Mouse (Mus musculus): ENCODE results near the gene Nova2. TPM values are rescaled to one million over a fixed set of nuclear protein-coding genes. Genes with fewer than 3 reads are reported as not detected.
A peak's percentile ranks its signal among the peaks of the same experiment; 100 is the strongest.

Nova2 gene
- total RNA-seq, 2 experiments from 2014 or later: 3.8 to 5.1 TPM

DNA sequence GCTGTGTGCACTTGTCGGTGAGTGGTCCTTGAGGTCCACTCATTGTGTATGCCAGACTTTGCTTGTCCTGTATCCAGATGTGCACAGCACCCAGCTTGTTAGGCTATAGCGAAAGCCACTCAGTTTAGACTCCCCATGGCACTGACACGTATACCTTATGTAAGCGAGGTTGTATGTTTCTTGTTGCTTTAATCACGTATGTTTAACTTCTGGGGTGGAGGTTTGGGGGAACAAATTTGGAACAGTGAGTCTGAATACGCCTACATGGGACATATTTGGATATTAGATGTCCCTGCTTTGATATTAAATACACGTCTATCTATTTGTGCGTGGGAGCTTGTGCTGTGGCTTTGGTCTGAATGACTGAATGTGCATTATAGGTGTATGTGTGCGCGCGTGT lies 2.4 kb upstream of the Nova2 start:
- DNase-seq (ENCODE audit: low spot score in 2 of 2): no peak

DNA sequence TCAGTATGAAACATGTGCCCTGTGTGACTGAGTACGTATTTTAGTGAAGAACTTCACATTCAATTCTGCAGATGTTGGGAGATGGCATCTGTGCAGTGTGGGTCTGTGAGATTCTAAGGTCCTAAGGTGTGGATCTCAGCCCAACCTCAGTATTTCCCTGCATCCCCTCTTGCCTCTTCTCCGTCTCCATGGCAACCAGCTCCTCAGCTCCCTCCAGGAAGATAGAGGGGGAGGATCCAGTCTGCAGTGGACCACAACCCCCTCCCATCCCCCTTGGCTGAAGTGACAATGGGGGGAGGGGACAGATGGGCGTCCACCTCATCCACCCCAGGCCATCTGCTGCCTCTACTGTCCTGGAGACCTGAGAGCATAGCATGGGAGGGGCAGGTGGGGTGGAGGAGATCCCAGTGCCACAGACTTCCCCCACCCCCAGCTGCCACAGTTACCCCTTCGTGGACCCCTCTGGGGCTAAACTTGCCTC lies 1.9 kb upstream of the Nova2 start:
- DNase-seq (ENCODE audit: low spot score in 2 of 2): no peak

GRCm38 (mm10) chr7:18924321-18924720 lies 1.4 kb upstream of the Nova2 start:
- DNase-seq (ENCODE audit: low spot score in 2 of 2): no peak

DNA sequence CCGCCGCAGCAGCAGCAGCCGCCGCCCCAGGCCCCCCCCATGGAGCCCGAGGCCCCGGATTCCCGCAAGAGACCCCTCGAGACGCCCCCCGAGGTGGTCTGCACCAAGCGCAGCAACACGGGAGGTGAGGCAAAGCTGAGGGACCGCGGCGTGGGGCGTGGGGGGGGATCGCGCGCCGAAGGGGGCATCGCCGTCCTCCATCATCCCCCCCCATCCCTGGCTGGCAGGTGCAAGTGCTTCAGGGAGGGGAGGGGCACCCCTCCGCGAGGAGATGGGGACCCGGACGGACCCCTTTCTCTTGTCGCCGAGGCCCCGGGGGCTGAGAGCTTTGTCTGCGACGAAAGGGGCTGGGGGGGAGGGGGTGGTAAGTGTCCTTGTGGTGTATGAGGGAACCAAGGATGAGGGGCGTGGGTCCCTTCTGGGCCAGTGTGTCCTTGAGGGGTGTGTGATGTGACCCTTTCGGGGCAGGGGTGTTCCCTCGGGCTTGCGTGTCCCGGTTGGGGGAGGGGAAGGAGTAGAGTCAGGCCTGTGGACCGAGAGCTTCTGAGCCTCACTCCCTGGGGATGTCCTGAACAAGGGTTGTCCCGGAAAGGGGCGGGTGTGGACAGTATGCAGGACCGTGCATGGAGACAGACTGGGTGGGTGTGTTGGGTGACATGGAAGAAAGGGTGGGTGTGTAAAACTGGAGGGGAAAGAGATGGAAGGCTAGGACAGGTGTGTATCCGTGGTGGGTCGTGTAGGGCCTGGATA lies 528 bp downstream of the Nova2 start:
- DNase-seq (ENCODE audit: low spot score in 2 of 2): peak; percentile 28 to 44

GRCm38 (mm10) chr7:18926911-18927310 lies 1.2 kb downstream of the Nova2 start:
- no peak for DNase-seq (ENCODE audit: low spot score in 2 of 2)

DNA sequence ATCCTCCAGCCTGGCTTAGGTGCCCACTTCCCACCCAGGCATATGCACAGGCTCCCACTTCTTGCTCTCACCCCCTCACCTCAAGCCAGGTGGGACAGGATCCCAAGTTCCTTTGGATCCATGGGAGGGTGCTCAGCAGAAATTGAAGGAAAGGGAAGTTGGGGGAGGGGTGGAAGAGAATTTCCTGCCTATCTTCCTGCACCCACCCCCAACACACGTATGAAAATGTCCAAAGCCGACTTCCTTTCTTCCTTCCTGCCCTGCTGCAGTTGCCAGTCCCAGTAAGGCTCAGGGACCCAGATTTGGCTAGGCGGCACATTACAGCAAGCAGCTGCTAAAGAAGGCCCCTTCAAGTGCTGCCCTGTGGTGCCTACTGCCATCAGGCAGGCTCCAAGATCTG lies 2.1 kb downstream of the Nova2 start:
- no peak for DNase-seq (ENCODE audit: low spot score in 2 of 2)

DNA sequence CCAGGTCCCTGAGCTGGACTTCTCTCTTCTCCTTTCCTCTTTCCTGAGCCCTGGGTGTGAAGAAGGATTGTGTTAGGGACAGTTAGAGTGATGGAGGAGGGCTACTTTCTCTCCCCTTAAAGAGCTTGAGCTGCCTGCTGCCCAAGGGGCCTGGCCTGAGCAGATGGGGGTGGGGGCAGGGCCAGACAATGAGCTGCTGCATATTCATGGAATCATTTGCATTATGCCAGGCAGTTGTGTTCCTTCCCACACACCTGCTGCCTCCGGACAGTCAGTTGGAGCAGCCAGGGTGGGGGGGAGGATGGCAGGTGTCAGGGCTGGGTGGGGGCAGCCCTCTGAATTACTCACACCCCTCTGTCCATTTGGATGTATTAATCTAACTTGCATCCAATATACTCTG lies 16.7 kb downstream of the Nova2 start:
- DNase-seq (ENCODE audit: low spot score in 2 of 2): no peak

GRCm38 (mm10) chr7:18942815-18943214 lies 17.1 kb downstream of the Nova2 start:
- no peak for DNase-seq (ENCODE audit: low spot score in 2 of 2)

GRCm38 (mm10) chr7:18948151-18948550 lies 22.5 kb downstream of the Nova2 start:
- DNase-seq (ENCODE audit: low spot score in 2 of 2): no peak

- DNase-seq (ENCODE audit: low spot score in 2 of 2): no peak
Measured at GRCm38 (mm10) chr7:18949781-18950522, 24.3 kb downstream of the Nova2 start.

GRCm38 (mm10) chr7:18950523-18951315 lies 25.0 kb downstream of the Nova2 start:
- DNase-seq (ENCODE audit: low spot score in 2 of 2): no peak

DNA sequence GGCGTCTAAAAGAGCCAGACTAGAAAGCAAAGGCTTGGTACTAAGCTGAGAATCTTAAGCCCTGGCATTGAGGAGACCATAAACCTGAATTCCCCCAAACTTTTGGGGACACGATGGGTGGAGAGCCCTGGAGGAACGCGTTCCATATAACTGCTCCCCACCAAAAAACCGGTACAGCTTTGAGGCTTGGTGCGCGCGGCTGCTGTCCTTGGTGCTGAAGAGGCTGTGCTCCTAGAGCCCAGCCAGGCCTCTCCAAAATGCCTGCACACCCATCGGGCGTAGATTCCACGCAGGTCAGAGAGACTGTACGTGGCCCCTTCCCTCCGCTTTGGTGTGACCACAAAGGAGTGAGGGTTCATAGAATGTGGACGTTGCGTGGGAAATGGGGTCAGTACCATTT lies 25.7 kb downstream of the Nova2 start:
- DNase-seq (ENCODE audit: low spot score in 2 of 2): peak; percentile 59 to 64

GRCm38 (mm10) chr7:18957569-18958383 lies 32.1 kb downstream of the Nova2 start:
- peak; percentile 63 to 66 for DNase-seq (ENCODE audit: low spot score in 2 of 2)

GRCm38 (mm10) chr7:18958384-18958766 lies 32.7 kb downstream of the Nova2 start:
- peak in 1 of 2 experiments; percentile 24 for DNase-seq (ENCODE audit: low spot score in 2 of 2)

DNA sequence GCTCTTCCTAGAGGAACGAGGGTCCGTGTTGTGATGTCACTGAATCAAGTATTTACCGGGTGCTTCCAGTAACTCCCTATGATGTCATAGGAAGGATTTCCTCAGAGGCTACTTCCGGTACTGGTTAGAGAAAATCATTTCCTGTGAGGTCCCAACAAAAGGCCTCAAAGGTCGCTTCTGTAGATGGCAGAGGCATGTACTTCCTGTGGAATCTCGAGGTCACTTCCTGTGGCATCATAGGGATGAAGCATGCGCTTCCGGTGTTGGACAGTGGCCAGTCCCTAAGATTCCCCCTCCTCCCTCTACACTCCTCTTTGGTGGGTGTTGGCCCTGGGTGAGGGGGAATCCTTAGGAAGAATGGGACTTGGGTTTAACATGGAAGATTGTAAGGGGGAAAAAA lies 33.8 kb downstream of the Nova2 start:
- peak in 1 of 2 experiments; percentile 31 for DNase-seq (ENCODE audit: low spot score in 2 of 2)

DNA sequence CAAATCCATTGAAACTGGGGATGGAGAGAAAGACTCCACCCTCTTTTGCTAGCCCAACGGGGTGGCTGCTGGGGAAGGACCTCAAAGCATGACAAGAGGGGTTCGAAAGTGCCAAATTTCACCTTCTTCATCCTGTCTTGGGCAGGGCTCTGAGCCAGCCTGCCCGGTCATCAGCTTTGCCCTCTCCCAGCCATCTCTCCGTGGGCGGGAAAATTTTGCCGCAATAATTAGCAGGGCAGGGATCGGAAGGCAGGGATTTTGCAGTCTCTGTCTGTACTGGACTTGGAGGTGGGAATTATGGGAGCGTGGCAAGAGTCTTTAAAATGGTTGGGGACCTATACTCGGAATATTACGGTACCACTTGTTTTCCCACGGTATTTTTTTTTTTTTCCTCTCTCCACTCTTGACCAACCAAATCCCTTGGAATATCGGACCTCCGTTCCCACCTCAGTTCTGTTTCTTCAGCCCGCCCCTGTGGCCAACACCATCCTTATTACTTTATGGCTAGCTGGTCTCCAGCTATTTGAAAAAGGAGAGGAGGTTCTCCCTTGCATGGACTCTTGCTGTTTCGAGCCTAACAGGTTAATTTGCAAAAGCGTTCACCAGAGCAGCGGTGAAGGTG lies 36.6 kb downstream of the Nova2 start:
- DNase-seq (ENCODE audit: low spot score in 2 of 2): no peak

GRCm38 (mm10) chr7:18962795-18963194 lies 37.1 kb downstream of the Nova2 start:
- no peak for DNase-seq (ENCODE audit: low spot score in 2 of 2)

DNA sequence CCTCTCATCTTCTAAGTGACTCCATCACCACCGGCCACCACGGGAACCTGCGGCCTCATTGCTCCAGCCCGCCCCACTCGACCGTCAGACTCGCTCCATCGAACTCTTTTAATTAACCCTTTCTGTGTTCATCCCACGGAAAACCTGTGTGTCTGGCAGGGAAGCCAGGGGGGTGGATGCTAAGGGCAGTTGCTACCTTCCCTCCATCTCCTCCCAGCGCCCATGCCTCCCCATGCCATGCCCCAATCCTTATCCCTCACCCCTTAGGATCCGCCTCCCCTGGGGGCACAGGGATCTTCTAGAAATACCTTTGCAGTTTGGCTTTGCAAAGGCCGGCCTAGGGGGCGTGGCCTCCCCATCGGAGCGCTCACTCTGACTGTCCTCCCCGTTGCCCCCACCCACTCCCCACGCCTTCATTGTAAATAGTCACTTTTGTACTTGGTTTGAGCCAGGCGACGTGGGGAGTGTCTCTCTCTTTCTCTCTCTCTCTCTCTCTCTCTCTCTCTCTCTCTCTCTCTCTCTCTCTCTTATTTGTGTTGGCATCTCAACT lies 37.7 kb downstream of the Nova2 start:
- DNase-seq (ENCODE audit: low spot score in 2 of 2): no peak

GRCm38 (mm10) chr7:18965312-18965711 lies 39.6 kb downstream of the Nova2 start:
- DNase-seq (ENCODE audit: low spot score in 2 of 2): no peak

- no peak for DNase-seq (ENCODE audit: low spot score in 2 of 2)
Measured at GRCm38 (mm10) chr7:18967603-18968002, 41.9 kb downstream of the Nova2 start.

Measured in adrenal gland, adult 18-20 months (tissue).